Mouse (Mus musculus) hindbrain, embryonic 16.5 days (tissue): Measurements from ENCODE around the gene Epor. TPM values are rescaled to one million over a fixed set of nuclear protein-coding genes. Genes with fewer than 3 reads are reported as not detected.

Source experiments
- ATAC-seq: fragments of 200-750 bp; cut with Nextera tagmentation; 2 replicates; pipeline ENCODE4 v1.8.0; 2017; ENCODE audit warnings: moderate TSS enrichment, moderate library complexity
- H3K27ac ChIP-seq: fragments of 300-500 bp; sonication (generic); 2 replicates; pipeline ENCODE4 v1.5.1; 2014; ENCODE audit warnings: low read depth, mild to moderate bottlenecking, control low read depth, low read length, moderate library complexity
- H3K27me3 ChIP-seq: fragments of 300-500 bp; sonication (generic); replicated peaks from 2 replicates; pipeline ENCODE4 v1.6.1; 2014; ENCODE audit warnings: low read length; ENCODE audit not compliant: control insufficient read depth, insufficient read depth
- H3K36me3 ChIP-seq: fragments of 300-500 bp; sonication (generic); 2 replicates; pipeline ENCODE4 v1.6.1; 2014; ENCODE audit warnings: mild to moderate bottlenecking, low read length, moderate library complexity, mixed read lengths; ENCODE audit not compliant: control insufficient read depth, insufficient read depth
- H3K4me1 ChIP-seq: fragments of 300-500 bp; sonication (generic); 2 replicates; pipeline ENCODE4 v1.6.1; 2014; ENCODE audit warnings: low read depth, low read length; ENCODE audit not compliant: control insufficient read depth, insufficient read depth
- H3K4me2 ChIP-seq: fragments of 300-500 bp; sonication (generic); 2 replicates; pipeline ENCODE4 v1.6.1; 2014; ENCODE audit warnings: mild to moderate bottlenecking, low read length, control low read depth, moderate library complexity
- H3K4me3 ChIP-seq: fragments of 300-500 bp; sonication (generic); 2 replicates; pipeline ENCODE4 v1.5.1; 2014; ENCODE audit warnings: mild to moderate bottlenecking, low read length, control low read depth, moderate library complexity
- H3K9ac ChIP-seq: fragments of 300-500 bp; sonication (generic); 2 replicates; pipeline ENCODE4 v1.6.1; 2014; ENCODE audit warnings: low read depth, mild to moderate bottlenecking, control low read depth, low read length, moderate library complexity
- H3K9me3 ChIP-seq: fragments of 300-500 bp; sonication (generic); 2 replicates; pipeline ENCODE4 v1.6.1; 2014; ENCODE audit warnings: mild to moderate bottlenecking, low read length, moderate library complexity; ENCODE audit not compliant: control insufficient read depth
- WGBS: fragments of 180-500 bp; shearing (Covaris S2); extraction: QIAGEN DNeasy Blood & Tissue Kit; methylation state at CpG from one replicate; pipeline ENCODE4 v1.1.7; 2014; 5-methylcytosine and 5-hydroxymethylcytosine counted together
- polyA plus RNA-seq: library from polyadenylated mRNA; unstranded; fragments of >200 nt; fragmentation: Nextera tagmentation; extraction: Ambion mirVana; gene quantifications from 2 replicates; pipeline ENCODE4 v1.2.1, GENCODE M21; 2015

Gene Epor
- polyA plus RNA-seq, 1 experiment from 2014 or later = 1.2 TPM

DNA sequence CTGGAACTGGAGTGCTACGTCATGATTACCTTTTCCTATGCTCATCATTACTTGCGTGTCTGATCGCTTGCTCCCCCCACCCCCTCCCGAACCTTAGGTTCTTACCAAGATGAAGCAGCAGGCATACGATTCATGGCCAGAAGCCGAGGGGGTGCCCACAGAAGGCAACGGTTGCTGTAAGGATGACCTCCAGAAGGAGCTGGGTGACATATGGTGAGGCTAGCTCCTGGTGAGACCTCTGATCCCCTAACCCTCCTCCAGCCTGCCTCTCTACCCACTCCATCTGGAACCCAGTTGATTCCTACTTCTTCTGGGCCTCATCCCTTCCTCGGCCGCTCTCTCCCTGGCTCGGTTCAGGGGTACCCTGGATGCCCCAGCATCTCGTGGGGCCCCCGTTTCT is 29.3 kb downstream of the Epor start:
- ATAC-seq = no peak
- no peak overlapping the region for H3K4me3 ChIP-seq
- no peak overlapping the region for H3K4me2 ChIP-seq
- peaks cover 11% of the 10 kb centered on the region for H3K4me1 ChIP-seq
- H3K9me3 ChIP-seq = no peaks in the 10 kb centered on the region
- H3K27me3 ChIP-seq = no peaks in the 10 kb centered on the region; the same call in 1 of the 2 replicates
- no peak overlapping the region for H3K9ac ChIP-seq
- H3K36me3 ChIP-seq = no peaks in the 10 kb centered on the region
- 83% methylated on average over 12 of the region's 12 CpGs for WGBS
- H3K27ac ChIP-seq = no peak overlapping the region

DNA sequence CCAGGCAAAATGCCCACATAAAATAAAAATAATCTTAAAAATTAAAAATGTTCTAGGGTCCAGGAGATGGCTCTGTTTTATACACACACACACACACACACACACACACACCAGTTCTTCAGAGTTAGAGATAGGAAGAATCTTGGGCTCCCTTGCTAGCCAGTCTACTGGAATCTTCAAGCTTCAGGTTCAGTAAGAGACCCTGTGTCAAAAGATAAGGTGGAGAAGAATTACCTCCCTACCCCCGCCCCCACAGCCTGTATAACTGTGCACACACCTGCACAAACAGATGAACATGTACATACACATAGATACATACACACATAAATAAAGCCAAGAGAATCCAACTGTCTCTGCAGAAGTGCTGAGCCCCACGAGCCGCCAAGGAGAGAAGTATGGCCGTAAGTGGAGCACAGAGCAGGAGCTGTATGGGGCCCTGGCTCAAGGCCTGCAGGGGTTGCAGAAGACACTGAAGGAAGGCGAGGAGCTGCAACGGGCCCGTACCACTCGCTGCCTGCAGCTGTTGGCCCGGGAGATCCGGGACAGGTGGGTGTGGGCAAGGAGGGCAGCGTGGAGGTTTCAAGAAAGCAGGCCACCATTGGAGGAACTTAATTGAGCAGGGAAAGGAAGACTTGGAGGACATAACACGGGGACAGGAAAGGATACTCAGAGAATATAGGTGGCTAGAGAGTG is 30.7 kb downstream of the Epor start:
- peaks cover under 1% of the 10 kb centered on the region for H3K4me1 ChIP-seq
- H3K4me2 ChIP-seq = no peak overlapping the region
- no peak overlapping the region for H3K27ac ChIP-seq
- ATAC-seq = no peak
- H3K9ac ChIP-seq = no peak overlapping the region
- no peaks in the 10 kb centered on the region for H3K9me3 ChIP-seq
- WGBS = 61% methylated on average over 12 of the region's 12 CpGs
- H3K36me3 ChIP-seq = no peaks in the 10 kb centered on the region
- no peak overlapping the region for H3K4me3 ChIP-seq
- no peaks in the 10 kb centered on the region; the same call in 1 of the 2 replicates for H3K27me3 ChIP-seq

DNA sequence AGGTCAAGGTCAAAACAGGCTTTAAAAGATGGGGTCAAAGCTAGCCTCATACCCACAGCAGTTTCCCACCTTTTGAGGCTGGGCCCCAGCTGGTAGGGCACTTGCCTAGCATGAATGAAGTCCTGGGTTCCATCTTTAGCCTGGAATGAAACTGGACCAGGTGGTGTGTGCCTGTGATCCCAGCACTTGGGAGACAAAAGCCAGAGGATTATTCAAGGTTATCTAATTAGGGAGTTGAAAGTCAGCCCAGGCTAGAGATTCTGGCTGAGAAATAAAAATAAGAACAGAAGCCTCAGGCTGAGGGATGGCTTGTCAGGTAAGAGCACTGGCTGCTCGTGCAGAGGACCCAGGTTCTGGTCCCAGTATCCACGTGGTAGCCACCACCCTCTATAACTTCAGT is 31.3 kb downstream of the Epor start:
- H3K4me3 ChIP-seq = no peak overlapping the region
- no peaks in the 10 kb centered on the region for H3K4me1 ChIP-seq
- H3K27me3 ChIP-seq = no peaks in the 10 kb centered on the region; the same call in 1 of the 2 replicates
- ATAC-seq = no peak
- no peak overlapping the region for H3K4me2 ChIP-seq
- no peak overlapping the region for H3K27ac ChIP-seq
- H3K9me3 ChIP-seq = no peaks in the 10 kb centered on the region
- WGBS = 40% methylated on average over 2 of the region's 2 CpGs
- no peak overlapping the region for H3K9ac ChIP-seq
- H3K36me3 ChIP-seq = no peaks in the 10 kb centered on the region

DNA sequence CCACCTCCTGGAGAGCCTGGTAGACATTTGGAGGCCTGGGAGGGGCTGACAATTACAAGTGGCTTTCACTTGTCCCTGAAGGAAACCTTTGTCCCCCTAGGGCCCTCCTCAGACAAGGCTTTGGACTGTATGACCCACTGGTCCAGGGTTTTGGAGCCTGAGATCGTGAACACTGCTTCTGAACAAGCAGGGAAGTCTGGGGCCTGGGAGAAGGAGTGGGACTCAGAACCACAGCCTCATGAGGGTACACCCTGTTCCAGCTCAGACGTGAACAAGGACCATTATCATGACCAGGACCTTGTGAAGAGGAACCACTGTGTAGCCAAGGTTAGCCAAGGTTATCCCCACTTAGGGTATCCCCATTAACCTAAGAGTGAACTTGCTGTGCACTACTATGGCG is 34.1 kb downstream of the Epor start:
- Histone ChIP-seq H3K9ac (no peak overlapping the region), H3K4me1 (peaks cover 9% of the 10 kb centered on the region), H3K27me3 (no peaks in the 10 kb centered on the region; the same call in 1 of the 2 replicates), H3K9me3 (no peaks in the 10 kb centered on the region), H3K27ac (no peak overlapping the region), H3K4me3 (no peak overlapping the region), H3K36me3 (no peaks in the 10 kb centered on the region), H3K4me2 (no peak overlapping the region)
- no peak for ATAC-seq
- 79% methylated on average over 3 of the region's 3 CpGs for WGBS

DNA sequence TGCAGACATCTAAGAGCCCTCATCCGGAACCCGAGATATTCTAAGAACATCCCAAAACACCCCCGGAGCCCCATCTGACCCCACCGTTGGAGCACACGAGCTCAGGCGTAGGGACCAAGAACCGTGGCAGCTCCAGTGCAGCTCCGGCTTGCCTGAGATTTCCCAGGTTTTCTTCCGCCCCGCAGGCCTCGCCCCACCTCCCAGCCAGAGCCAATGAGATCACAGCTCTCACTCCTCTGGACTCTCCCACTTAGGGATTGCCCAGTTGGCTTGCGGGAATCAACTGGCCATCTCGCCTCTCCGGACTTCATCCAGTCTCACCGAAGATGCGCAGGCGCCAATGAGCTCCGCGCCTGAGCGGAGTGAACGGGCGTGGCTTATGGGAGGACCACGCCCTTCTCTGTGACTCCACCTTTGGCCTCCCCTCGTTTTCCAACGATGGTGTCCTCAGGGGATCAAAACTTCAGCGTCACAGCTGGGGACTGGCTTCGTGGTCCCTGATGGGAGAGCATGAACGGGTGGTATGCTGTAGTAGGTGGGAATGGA is 36.0 kb downstream of the Epor start, which contains the start of the genes Ccdc159 and Tmem205:
Gene Ccdc159, plus strand, starts transcription at position 264 of the 546 bp plus-strand sequence.
Gene Tmem205, minus strand, starts transcription at position 349 of the 546 bp plus-strand sequence.
- H3K4me1 ChIP-seq = peaks cover 9% of the 10 kb centered on the region
- peak within 1 kb of the TSS; percentile 60 for H3K27ac ChIP-seq
- H3K4me2 ChIP-seq = peak within 1 kb of the TSS; percentile 70
- H3K27me3 ChIP-seq = no peaks in the 10 kb centered on the region
- WGBS = under 1% methylated on average over 28 of the region's 28 CpGs
- H3K4me3 ChIP-seq = peak within 1 kb of the TSS; percentile 58
- peak; percentile 98 for ATAC-seq
- H3K9me3 ChIP-seq = no peaks in the 10 kb centered on the region
- peak within 1 kb of the TSS; percentile 78 for H3K9ac ChIP-seq
- no peaks in the 10 kb centered on the region for H3K36me3 ChIP-seq

DNA sequence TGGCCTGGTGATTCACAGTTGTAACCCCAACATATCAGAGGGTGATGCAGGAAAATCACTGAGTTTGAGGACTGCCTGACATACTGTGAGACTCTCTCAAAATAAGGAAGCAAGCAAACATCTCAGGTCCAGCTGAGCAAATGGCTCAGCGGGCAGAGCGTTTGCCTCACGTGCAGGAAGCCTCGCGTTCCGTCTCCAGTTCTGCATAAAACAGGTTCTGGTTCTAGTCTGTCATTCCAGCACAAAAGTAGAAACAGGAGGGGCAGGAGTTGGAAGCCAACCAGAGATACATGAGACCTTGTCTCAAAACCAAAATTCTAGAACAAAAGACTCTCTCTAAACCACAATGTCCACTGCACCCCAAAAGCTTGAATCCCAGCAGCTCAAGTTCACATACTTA is 36.5 kb downstream of the Epor start:
- H3K36me3 ChIP-seq = no peaks in the 10 kb centered on the region
- no peaks in the 10 kb centered on the region for H3K9me3 ChIP-seq
- peaks cover 9% of the 10 kb centered on the region for H3K4me1 ChIP-seq
- H3K27ac ChIP-seq = peak overlapping the region; percentile 60
- 1% methylated on average over 6 of the region's 6 CpGs for whole genome bisulfite sequencing
- no peak for ATAC-seq
- H3K4me3 ChIP-seq = peak overlapping the region; percentile 58
- H3K4me2 ChIP-seq = peak overlapping the region; percentile 70
- peak overlapping the region; percentile 78 for H3K9ac ChIP-seq
- H3K27me3 ChIP-seq = no peaks in the 10 kb centered on the region

DNA sequence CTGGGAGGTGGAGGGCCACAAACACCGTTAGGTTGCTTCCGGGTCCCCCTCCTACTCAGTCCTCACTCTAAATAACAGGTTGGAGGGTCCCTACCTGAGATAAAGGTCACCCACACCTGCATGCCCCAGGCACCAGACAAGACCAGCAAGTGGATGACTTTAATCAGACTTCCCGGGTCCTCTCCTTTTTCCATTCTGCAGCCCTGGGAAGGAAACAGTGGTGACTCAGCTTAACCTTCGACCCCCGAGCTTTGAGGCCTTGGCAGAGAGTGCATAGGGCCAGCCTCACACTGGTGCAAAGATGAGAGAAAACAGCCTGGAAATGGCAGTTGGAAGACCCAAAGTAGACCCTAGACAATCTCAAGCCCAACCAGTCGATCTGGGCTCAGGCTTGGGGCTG is 37.2 kb downstream of the Epor start:
- H3K9me3 ChIP-seq = no peaks in the 10 kb centered on the region
- H3K27ac ChIP-seq = no peak overlapping the region
- H3K4me1 ChIP-seq = peaks cover 9% of the 10 kb centered on the region
- peak overlapping the region; percentile 70 for H3K4me2 ChIP-seq
- 83% methylated on average over 6 of the region's 6 CpGs for WGBS
- peak overlapping the region; percentile 58 for H3K4me3 ChIP-seq
- peak overlapping the region; percentile 16; the same call in 1 of the 2 replicates for H3K9ac ChIP-seq
- H3K27me3 ChIP-seq = no peaks in the 10 kb centered on the region
- no peak for ATAC-seq
- no peaks in the 10 kb centered on the region for H3K36me3 ChIP-seq

DNA sequence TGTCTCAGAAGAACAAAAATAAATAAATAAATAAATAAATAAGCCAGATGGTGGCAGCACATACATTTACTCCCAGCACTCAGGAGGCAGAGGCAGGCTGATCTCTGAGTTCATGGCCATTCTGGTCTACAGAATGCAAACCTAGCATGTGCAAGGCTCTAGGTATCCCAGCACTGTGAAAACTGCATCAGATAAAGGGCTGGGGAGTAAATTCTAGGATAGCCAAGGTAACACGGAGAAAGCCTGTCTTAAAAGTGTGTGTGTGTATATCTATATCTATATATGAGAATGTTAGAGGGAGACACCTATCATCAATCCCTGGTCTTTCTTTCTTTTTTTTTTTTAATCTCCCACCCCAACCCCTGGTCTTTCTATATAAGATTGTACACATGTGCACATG is 37.8 kb downstream of the Epor start:
- peaks cover 9% of the 10 kb centered on the region for H3K4me1 ChIP-seq
- no peak for ATAC-seq
- H3K27me3 ChIP-seq = no peaks in the 10 kb centered on the region
- 100% methylated on average over 1 of the region's 1 CpGs for WGBS
- no peak overlapping the region for H3K4me2 ChIP-seq
- H3K36me3 ChIP-seq = no peaks in the 10 kb centered on the region
- H3K27ac ChIP-seq = no peak overlapping the region
- no peaks in the 10 kb centered on the region for H3K9me3 ChIP-seq
- H3K9ac ChIP-seq = no peak overlapping the region
- no peak overlapping the region for H3K4me3 ChIP-seq

DNA sequence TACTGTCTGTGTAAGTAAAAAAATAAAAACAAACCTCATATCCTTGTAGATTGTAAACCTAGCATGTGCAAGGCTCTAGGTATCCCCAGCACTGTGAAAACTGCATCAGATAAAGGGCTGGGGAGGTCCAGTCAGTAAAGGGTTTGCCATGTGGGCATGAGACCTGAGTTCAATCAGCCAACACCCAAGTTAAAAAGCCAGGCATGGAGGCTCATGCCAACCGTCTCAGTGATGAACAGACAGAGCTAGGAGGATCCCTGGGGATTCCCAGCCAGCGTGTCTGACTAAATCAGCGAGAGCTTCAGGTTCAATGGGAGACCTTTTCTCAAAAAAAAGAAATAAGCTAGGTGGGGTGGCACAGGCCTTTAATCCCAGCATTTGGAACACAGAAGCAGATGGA is 38.3 kb downstream of the Epor start:
- no peaks in the 10 kb centered on the region for H3K27me3 ChIP-seq
- H3K27ac ChIP-seq = no peak overlapping the region
- WGBS = 74% methylated on average over 3 of the region's 3 CpGs
- H3K9me3 ChIP-seq = no peaks in the 10 kb centered on the region
- peaks cover 9% of the 10 kb centered on the region for H3K4me1 ChIP-seq
- H3K4me2 ChIP-seq = no peak overlapping the region
- H3K36me3 ChIP-seq = no peaks in the 10 kb centered on the region
- no peak overlapping the region for H3K4me3 ChIP-seq
- ATAC-seq = no peak
- no peak overlapping the region for H3K9ac ChIP-seq
